Comparison of ENCODE assay signal across 8 mouse cellular contexts in genomic region chr10:34208031-34208430, GRCm38 (mm10). TPM values are rescaled to one million over a fixed set of nuclear protein-coding genes. Genes with fewer than 3 reads are reported as not detected.
A peak's percentile ranks its signal among the peaks of the same experiment; 100 is the strongest.
DNase-seq lines count a peak whose midpoint lies in the region; TF ChIP-seq lines count a peak whose summit lies in the region.

No protein-coding gene starts in this region.

- H3K27me3 ChIP-seq in hindbrain, embryonic 10.5 days (ENCODE audit: insufficient read depth, poor library complexity, severe bottlenecking): no peaks in the 10 kb centered on the region

- H3K9ac ChIP-seq in ES-E14 (ENCODE audit: insufficient read depth, low read depth, low read length, poor library complexity, severe bottlenecking): peak overlapping the region; percentile 87; the same call in 1 of the 2 replicates

- H3K4me1 ChIP-seq in ES-E14 (ENCODE audit: control insufficient read depth in 2 of 2, insufficient read depth in 2 of 2, low read length in 2 of 2, poor library complexity in 1 of 2): peaks cover 2 to 4% of the 10 kb centered on the region in 2 experiments; a peak in 1 of 4 replicates
- H3K4me1 ChIP-seq in hindbrain, embryonic 10.5 days (replicated peaks): peaks cover 7% of the 10 kb centered on the region; the same call in 1 of the 2 replicates

- H3K9me3 ChIP-seq in ES-E14 (ENCODE audit: control insufficient read depth, insufficient read depth, low read depth, low read length): no peaks in the 10 kb centered on the region
- no peaks in the 10 kb centered on the region for H3K9me3 ChIP-seq in hindbrain, embryonic 10.5 days

- H3K4me3 ChIP-seq in ES-E14 (ENCODE audit: insufficient read depth in 1 of 2, low read depth in 1 of 2, low read length in 2 of 2, poor library complexity in 1 of 2, severe bottlenecking in 1 of 2): peak overlapping the region; percentile 81 to 90
- peak overlapping the region; percentile 87 for H3K4me3 ChIP-seq in hindbrain, embryonic 10.5 days

- H3K27ac ChIP-seq in ES-E14 (ENCODE audit: insufficient read depth, low read depth, low read length, poor library complexity, severe bottlenecking): peak overlapping the region; percentile 76
- peak overlapping the region; percentile 96 for H3K27ac ChIP-seq in hindbrain, embryonic 10.5 days

- peak; percentile 32 for DNase-seq in embryo, embryonic 11 days
- DNase-seq in embryo, embryonic 9.5 days (ENCODE audit: extremely low spot score): no peak
- no peak for DNase-seq in ES-E14 (ENCODE audit: low read depth, low spot score)
- DNase-seq in hindbrain, embryonic 10.5 days (ENCODE audit: low spot score): no peak
- peak; percentile 46 for DNase-seq in lung, postnatal 36 days
- no peak for DNase-seq in cerebellum, adult 9-11 months
- no peak for DNase-seq in layer of hippocampus, postnatal 10 days (ENCODE audit: low spot score in 2 of 2)
- no peak for DNase-seq in ovary, adult 18-20 months (ENCODE audit: low spot score)

- in situ Hi-C loops in ES-E14 (cut with MboI; ENCODE audit: low sequenced_read_pairs in 2 of 2, unreplicated experiment in 2 of 2): no loop called here

- H3K36me3 ChIP-seq in ES-E14 (ENCODE audit: control insufficient read depth, insufficient read depth, low read length, poor library complexity, severe bottlenecking): no peaks in the 10 kb centered on the region; the same call in 1 of the 2 replicates
- no peaks in the 10 kb centered on the region for H3K36me3 ChIP-seq in hindbrain, embryonic 10.5 days

- WGBS in hindbrain, embryonic 10.5 days: 2% methylated on average over 13 of the region's 13 CpGs

TF ChIP-seq in ES-E14, 5 proteins besides CTCF, POLR2A, EP300 and RAD21:
- no peak for TF ChIP-seq MAFK (IDR thresholded peaks at IDR 0.05; ENCODE audit: insufficient read depth, low read depth, low read length)
TF ChIP-seq in ES-E14: peak in this region for 0.

RNA-seq across cellular contexts. Expression of gene Dse, which starts 0.5 kb away (rescaled TPM):
- 118 and 165 TPM in 2 replicates for total RNA-seq in ES-E14 (2012; rRNA removed)
- 18.4 and 25.1 TPM in 2 replicates for polyA plus RNA-seq in hindbrain, embryonic 10.5 days (2016; fragmentation: Nextera tagmentation; extraction: Ambion mirVana)
- 1 to 10 TPM; 9.4 to 9.6 TPM for total RNA-seq in layer of hippocampus, postnatal 10 days (2021)

Comparison
In these comparisons a context has a peak if more than half of its experiments do, and no peak if none do; other contexts are left out.
1. DNase-seq: peak in embryo, embryonic 11 days (single experiment) and lung, postnatal 36 days (single experiment); none in embryo, embryonic 9.5 days (single experiment), ES-E14 (single experiment), hindbrain, embryonic 10.5 days (single experiment), cerebellum, adult 9-11 months (single experiment), layer of hippocampus, postnatal 10 days (0 of 2) and ovary, adult 18-20 months (single experiment).
2. RNA of gene Dse, which starts 0.5 kb away (total RNA-seq): 118 to 165 TPM in ES-E14; 9.4 to 9.6 TPM in layer of hippocampus, postnatal 10 days; every median in the first group is over 10 times any median in the second.